Mouse (Mus musculus) lung, adult 2 months (tissue): ENCODE results near the gene Scrt2.

Source experiments
- CTCF ChIP-seq: fragments of 200-500 bp; IDR thresholded peaks from 2 replicates; pipeline ENCODE4 v1.5.1; 2011; ENCODE audit warnings: mild to moderate bottlenecking, low read length, control low read depth; ENCODE audit not compliant: insufficient read depth
- POLR2A ChIP-seq: fragments of 200-500 bp; IDR thresholded peaks from 2 replicates; pipeline ENCODE4 v1.6.1; 2011; ENCODE audit warnings: low read depth, mild to moderate bottlenecking, control low read depth, low read length, borderline replicate concordance; ENCODE audit errors: extremely low read depth

GRCm38 (mm10) chr2:152056368-152057251, 24.7 kb upstream of the Scrt2 start:
- TF ChIP-seq POLR2A = no peak
- no peak for TF ChIP-seq CTCF
